Mouse (Mus musculus) CH12.LX (cell line): Measurements from ENCODE around the gene Kcnma1. TPM values are rescaled to one million over a fixed set of nuclear protein-coding genes. Genes with fewer than 3 reads are reported as not detected.

Experiments
- DNase-seq: peaks from one replicate; pipeline ENCODE4 v3.0.0-alpha.2; 2013; ENCODE audit errors: extremely low read depth
- H3K27ac ChIP-seq: 2 replicates; pipeline ENCODE4 v1.5.1; 2012; ENCODE audit warnings: low read depth, mild to moderate bottlenecking, control low read depth, moderate library complexity; ENCODE audit not compliant: insufficient read depth
- H3K27me3 ChIP-seq: replicated peaks from 2 replicates; pipeline ENCODE3; 2012; ENCODE audit warnings: inconsistent platforms
- H3K36me3 ChIP-seq, 2 experiments: replicated peaks in 1 of 2; 2 replicates each; pipeline versions ENCODE3 to v1.6.1; 2012; ENCODE audit warnings: inconsistent platforms in 1 of 2, low read length in 1 of 2, mild to moderate bottlenecking in 1 of 2, mixed read lengths in 1 of 2, moderate library complexity in 1 of 2; ENCODE audit not compliant: control insufficient read depth in 1 of 2, insufficient read depth in 1 of 2
- H3K4me1 ChIP-seq, 2 experiments: 2 replicates each; pipeline ENCODE4 v1.6.1; 2012; ENCODE audit warnings: inconsistent platforms in 1 of 2, moderate library complexity in 1 of 2; ENCODE audit not compliant: insufficient read depth in 2 of 2, control insufficient read depth in 1 of 2
- H3K4me2 ChIP-seq: 2 replicates; pipeline ENCODE4 v1.6.1; 2012; ENCODE audit warnings: low read depth, mild to moderate bottlenecking, control low read depth; ENCODE audit not compliant: poor library complexity, insufficient read depth, severe bottlenecking
- H3K4me3 ChIP-seq, 3 experiments: fragments of 150-350 bp in 1 of 3; sonication (generic) in 1 of 3; replicated peaks in 1 of 3; 2 replicates each; pipeline versions ENCODE3 to v1.5.1; 2011 to 2012; ENCODE audit warnings: low read depth in 2 of 3, low read length in 2 of 3, mild to moderate bottlenecking in 2 of 3, moderate library complexity in 2 of 3, control low read depth in 1 of 3, improper control_type of control experiment in 1 of 3, inconsistent platforms in 1 of 3, mixed read lengths in 1 of 3; ENCODE audit not compliant: poor library complexity in 1 of 3
- H3K79me2 ChIP-seq: replicated peaks from 2 replicates; pipeline ENCODE4 v1.6.1; 2012; ENCODE audit warnings: mild to moderate bottlenecking, moderate library complexity; ENCODE audit not compliant: control insufficient read depth, poor library complexity, insufficient read depth, severe bottlenecking; ENCODE audit errors: extremely low read depth
- H3K9ac ChIP-seq: 2 replicates; pipeline ENCODE4 v1.6.1; 2012; ENCODE audit warnings: low read depth, mild to moderate bottlenecking, control low read depth, moderate library complexity; ENCODE audit not compliant: insufficient read depth
- H3K9me3 ChIP-seq: replicated peaks from 2 replicates; pipeline ENCODE3; 2012; ENCODE audit warnings: low read length, inconsistent platforms, mixed read lengths
- CHD2 ChIP-seq: IDR thresholded peaks from 2 replicates; pipeline ENCODE4 v1.6.1; 2011; ENCODE audit warnings: low read length, improper control_type of control experiment
- CTCF ChIP-seq, 2 experiments: IDR thresholded peaks in 1 of 2; conservative IDR thresholded peaks in 1 of 2; 2 replicates each; pipeline ENCODE4 v1.5.1; 2011 to 2012; ENCODE audit warnings: low read depth in 2 of 2, low read length in 2 of 2, improper control_type of control experiment in 1 of 2, inconsistent platforms in 1 of 2, mild to moderate bottlenecking in 1 of 2, moderate library complexity in 1 of 2
- ELF1 ChIP-seq: IDR thresholded peaks from 2 replicates; pipeline ENCODE4 v1.6.1; 2014; ENCODE audit warnings: low read depth, mild to moderate bottlenecking, inconsistent platforms, low read length, improper control_type of control experiment
- EP300 ChIP-seq: IDR thresholded peaks from 2 replicates; pipeline ENCODE4 v1.6.1; 2011; ENCODE audit warnings: low read length, improper control_type of control experiment
- ETS1 ChIP-seq: conservative IDR thresholded peaks from 2 replicates; pipeline ENCODE4 v1.6.1; 2012; ENCODE audit warnings: low read depth, mild to moderate bottlenecking, inconsistent platforms, low read length, improper control_type of control experiment, moderate library complexity
- GABPA ChIP-seq: IDR thresholded peaks from 2 replicates; pipeline ENCODE4 v1.6.1; 2012; ENCODE audit warnings: low read depth, low read length, improper control_type of control experiment, inconsistent platforms; ENCODE audit not compliant: insufficient replicate concordance
- HCFC1 ChIP-seq: IDR thresholded peaks from 2 replicates; pipeline ENCODE4 v1.6.1; 2012; ENCODE audit warnings: low read depth, mild to moderate bottlenecking, inconsistent platforms, low read length, improper control_type of control experiment
- MAFK ChIP-seq: IDR thresholded peaks from 2 replicates; pipeline ENCODE4 v1.6.1; 2011; ENCODE audit warnings: low read length, improper control_type of control experiment; ENCODE audit not compliant: insufficient replicate concordance
- MAX ChIP-seq: IDR thresholded peaks from 2 replicates; pipeline ENCODE4 v1.6.1; 2011; ENCODE audit warnings: low read length, improper control_type of control experiment
- MAZ ChIP-seq: IDR thresholded peaks from 2 replicates; pipeline ENCODE4 v1.6.1; 2012; ENCODE audit warnings: low read depth, mild to moderate bottlenecking, inconsistent platforms, low read length, improper control_type of control experiment, moderate library complexity
- MEF2A ChIP-seq: IDR thresholded peaks from 2 replicates; pipeline ENCODE4 v1.6.1; 2014; ENCODE audit warnings: low read depth, mild to moderate bottlenecking, inconsistent platforms, low read length, improper control_type of control experiment, borderline replicate concordance
- MXI1 ChIP-seq: IDR thresholded peaks from 2 replicates; pipeline ENCODE4 v1.6.1; 2011; ENCODE audit warnings: mild to moderate bottlenecking, low read depth, low read length, improper control_type of control experiment
- MYC ChIP-seq: IDR thresholded peaks from 2 replicates; pipeline ENCODE4 v1.6.1; 2011; ENCODE audit warnings: low read depth, mild to moderate bottlenecking, improper control_type of control experiment, low read length
- NELFE ChIP-seq: IDR thresholded peaks from 2 replicates; pipeline ENCODE4 v1.6.1; 2011; ENCODE audit warnings: low read depth, low read length, improper control_type of control experiment
- RAD21 ChIP-seq: IDR thresholded peaks from 2 replicates; pipeline ENCODE4 v1.6.1; 2011; ENCODE audit warnings: low read depth, mild to moderate bottlenecking, low read length, improper control_type of control experiment, moderate library complexity
- RCOR1 ChIP-seq: conservative IDR thresholded peaks from 2 replicates; pipeline ENCODE4 v1.6.1; 2012; ENCODE audit warnings: low read depth, mild to moderate bottlenecking, inconsistent platforms, low read length, improper control_type of control experiment
- SIN3A ChIP-seq: IDR thresholded peaks from 2 replicates; pipeline ENCODE4 v1.6.1; 2012; ENCODE audit warnings: low read length, improper control_type of control experiment, inconsistent platforms
- SMC3 ChIP-seq: IDR thresholded peaks from 2 replicates; pipeline ENCODE4 v1.6.1; 2011; ENCODE audit warnings: low read depth, low read length, improper control_type of control experiment
- UBTF ChIP-seq: IDR thresholded peaks from 2 replicates; pipeline ENCODE4 v1.6.1; 2012; ENCODE audit warnings: low read depth, mild to moderate bottlenecking, inconsistent platforms, low read length, improper control_type of control experiment, moderate library complexity
- USF2 ChIP-seq: conservative IDR thresholded peaks from 2 replicates; pipeline ENCODE4 v1.6.1; 2011; ENCODE audit warnings: low read depth, low read length, improper control_type of control experiment
- ZKSCAN1 ChIP-seq: IDR thresholded peaks from 2 replicates; pipeline ENCODE4 v1.6.1; 2012; ENCODE audit warnings: low read depth, inconsistent platforms, low read length, improper control_type of control experiment, borderline replicate concordance
- ZNF384 ChIP-seq: IDR thresholded peaks from 2 replicates; pipeline ENCODE4 v1.6.1; 2012; ENCODE audit warnings: low read depth, low read length, improper control_type of control experiment, inconsistent platforms
- dilution Hi-C: fragments of 300-500 bp; cut with MboI; formaldehyde crosslinking; loops from 2 replicates; pipeline ENCODE4 v1.14.3; 2020; ENCODE audit warnings: low sequenced_read_pairs; ENCODE audit not compliant: extremely low pct_unique_long_range_greater_than_20kb, extremely low pct_ligation_motif_present
- in situ Hi-C: fragments of 300-500 bp; cut with MboI; formaldehyde crosslinking; loops from 3 replicates; pipeline ENCODE4 v1.14.3; 2019; ENCODE audit warnings: low sequenced_read_pairs, low pct_ligation_motif_present, low pct_unique_long_range_greater_than_20kb, mixed read lengths
- polyA plus RNA-seq: library from polyadenylated mRNA; unstranded; fragments of >175 nt; gene quantifications from 2 replicates; pipeline ENCODE4 v1.2.1, GENCODE M21; 2012; ENCODE audit warnings: low read depth; ENCODE audit not compliant: insufficient read length
- total RNA-seq, 2 experiments: library from RNA; depleted of rRNA; stranded (reverse); fragments of 300-350 nt in 1 of 2; fragments of >200 nt in 1 of 2; gene quantifications; 2 replicates each; pipeline ENCODE4 v1.2.3; 2012 to 2014

The Kcnma1 gene
- total and polyA plus RNA-seq, 3 experiments: 0.10 to 0.17 (median 0.12) TPM

- H3K4me2 ChIP-seq: no peak overlapping the region
- no peak for TF ChIP-seq GABPA
- no peak for TF ChIP-seq EP300
- no peak for TF ChIP-seq MXI1
- no peak for TF ChIP-seq ZNF384
- TF ChIP-seq ELF1: no peak
- TF ChIP-seq NELFE: no peak
- TF ChIP-seq MEF2A: no peak
- no peak for TF ChIP-seq ZKSCAN1
- no peak for TF ChIP-seq UBTF
- TF ChIP-seq SMC3: no peak
- no peak for TF ChIP-seq RCOR1
- TF ChIP-seq RAD21: no peak
- TF ChIP-seq MAX: no peak
- no peak for TF ChIP-seq MAZ
- TF ChIP-seq ETS1: no peak
- no peak for TF ChIP-seq CTCF (conservative IDR thresholded peaks at IDR 0.05 in 1 of 2, IDR thresholded peaks at IDR 0.05 in 1 of 2; ENCODE audit: low read depth in 2 of 2, low read length in 2 of 2)
- TF ChIP-seq MAFK: no peak
- no peak for TF ChIP-seq CHD2
- no peaks in the 10 kb centered on the region for H3K36me3 ChIP-seq
- H3K4me3 ChIP-seq: no peak overlapping the region
- H3K9me3 ChIP-seq: no peaks in the 10 kb centered on the region
- no peaks in the 10 kb centered on the region for H3K27me3 ChIP-seq
- no peak overlapping the region for H3K27ac ChIP-seq
- no peaks in the 10 kb centered on the region for H3K79me2 ChIP-seq
- H3K9ac ChIP-seq: no peak overlapping the region
- in situ Hi-C loops: no loop called here
- H3K4me1 ChIP-seq: peaks cover 0 to 9% of the 10 kb centered on the region in 2 experiments; a peak in 2 of 4 replicates
- dilution Hi-C loops: no loop called here
- no peak for DNase-seq
Observed at GRCm38 (mm10) chr14:23618973-23619372, 395.3 kb downstream of the Kcnma1 start.

GRCm38 (mm10) chr14:23618081-23618480 is 396.2 kb downstream of the Kcnma1 start:
- Histone ChIP-seq H3K27ac (no peak overlapping the region), H3K9ac (no peak overlapping the region), H3K79me2 (no peaks in the 10 kb centered on the region), H3K36me3 (no peaks in the 10 kb centered on the region), H3K4me1 (peaks cover 0 to 9% of the 10 kb centered on the region in 2 experiments; a peak in 2 of 4 replicates), H3K9me3 (no peaks in the 10 kb centered on the region), H3K27me3 (no peaks in the 10 kb centered on the region), H3K4me3 (no peak overlapping the region), H3K4me2 (no peak overlapping the region)
- in situ Hi-C loops (no loop called here), dilution Hi-C loops (no loop called here)
- no peak for TF ChIP-seq NELFE
- TF ChIP-seq MYC: no peak
- TF ChIP-seq ZKSCAN1: no peak
- no peak for TF ChIP-seq ETS1
- no peak for TF ChIP-seq HCFC1
- no peak for TF ChIP-seq CTCF (conservative IDR thresholded peaks at IDR 0.05 in 1 of 2, IDR thresholded peaks at IDR 0.05 in 1 of 2; ENCODE audit: low read depth in 2 of 2, low read length in 2 of 2)
- TF ChIP-seq SMC3: no peak
- TF ChIP-seq SIN3A: no peak
- no peak for TF ChIP-seq USF2
- DNase-seq: no peak
